In the genomic region with DNA sequence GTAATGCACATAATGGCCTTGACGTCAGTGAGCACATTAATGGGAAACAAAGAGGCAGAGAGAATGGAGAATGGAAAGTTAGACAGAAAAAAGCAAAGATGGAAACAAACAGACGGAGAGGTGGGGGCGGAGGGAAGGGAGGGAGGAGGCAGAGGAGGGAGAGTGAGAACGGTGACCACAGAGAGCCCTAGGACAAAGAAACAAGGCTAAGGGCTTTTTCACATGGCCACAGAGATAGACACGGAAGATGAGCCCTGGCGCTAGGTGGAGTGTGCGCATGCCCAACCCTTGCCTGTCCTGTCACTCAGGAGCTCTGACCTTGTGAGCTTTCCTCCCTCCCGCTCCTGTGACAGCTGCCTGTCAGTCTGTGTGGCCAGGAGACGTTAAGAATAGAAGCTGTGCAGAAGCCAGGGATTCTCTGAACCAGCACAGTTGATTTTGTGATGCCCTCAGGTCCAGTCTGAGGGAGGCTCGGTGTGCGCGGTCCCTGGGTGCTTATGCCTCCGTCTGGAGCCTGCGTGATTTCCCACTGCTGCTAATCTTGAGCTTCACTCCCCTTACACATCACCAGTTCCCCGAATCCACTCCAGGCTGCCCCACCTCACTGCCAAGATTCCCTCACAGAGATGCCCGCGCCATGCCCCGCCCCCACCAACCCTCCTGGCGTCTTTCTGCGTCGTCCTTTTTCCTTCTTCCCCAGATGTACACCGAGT, we compare ENCODE assay signal across 9 mouse cellular contexts. TPM values are rescaled to one million over a fixed set of nuclear protein-coding genes. Genes with fewer than 3 reads are reported as not detected.
A peak's percentile ranks its signal among the peaks of the same experiment; 100 is the strongest.
DNase-seq lines count a peak whose midpoint lies in the region; ATAC-seq and TF ChIP-seq lines count a peak whose summit lies in the region.
"Had no signal": no experiment of that assay in that cellular context is flagged by ENCODE, and none has a peak within 500 bp of the region (broad histone marks: within the 10 kb centered on the region; RNA-seq: fewer than 3 reads in every experiment).

No protein-coding gene starts in this region.

- H3K27me3 ChIP-seq in intestine, embryonic 16.5 days (replicated peaks; ENCODE audit: control insufficient read depth, insufficient read depth, low read length): no peaks in the 10 kb centered on the region
- H3K27me3 ChIP-seq in intestine, embryonic 15.5 days (replicated peaks): no peaks in the 10 kb centered on the region
- no peaks in the 10 kb centered on the region for H3K27me3 ChIP-seq in forebrain, embryonic 15.5 days
- no peaks in the 10 kb centered on the region for H3K27me3 ChIP-seq in hindbrain, embryonic 10.5 days (ENCODE audit: insufficient read depth, poor library complexity, severe bottlenecking)
- H3K27me3 ChIP-seq in myocyte (ENCODE audit: control insufficient read depth, insufficient read depth, insufficient read length): no peaks in the 10 kb centered on the region

- H3K4me2 ChIP-seq in intestine, embryonic 16.5 days (ENCODE audit: low read depth, low read length): no peak overlapping the region
- no peak overlapping the region for H3K4me2 ChIP-seq in intestine, embryonic 15.5 days (replicated peaks)
- 0 out of 2 replicates have a peak overlapping the region, but pooled peaks have one; percentile 16 for H3K4me2 ChIP-seq in forebrain, embryonic 15.5 days (replicated peaks)
- H3K4me2 ChIP-seq in myocyte (ENCODE audit: low read depth): peak overlapping the region; percentile 84

- H3K9me3 ChIP-seq in intestine, embryonic 16.5 days (ENCODE audit: control insufficient read depth, low read length): no peaks in the 10 kb centered on the region
- no peaks in the 10 kb centered on the region for H3K9me3 ChIP-seq in intestine, embryonic 15.5 days
- no peaks in the 10 kb centered on the region for H3K9me3 ChIP-seq in forebrain, embryonic 15.5 days
- H3K9me3 ChIP-seq in hindbrain, embryonic 10.5 days: no peaks in the 10 kb centered on the region

- no peak overlapping the region for H3K27ac ChIP-seq in intestine, embryonic 16.5 days (ENCODE audit: low read length)
- no peak overlapping the region for H3K27ac ChIP-seq in intestine, embryonic 15.5 days
- H3K27ac ChIP-seq in forebrain, embryonic 15.5 days (replicated peaks): no peak overlapping the region
- peak overlapping the region; percentile 81 for H3K27ac ChIP-seq in hindbrain, embryonic 10.5 days

- H3K36me3 ChIP-seq in intestine, embryonic 16.5 days (ENCODE audit: control insufficient read depth, insufficient read depth, low read length): no peaks in the 10 kb centered on the region
- no peaks in the 10 kb centered on the region for H3K36me3 ChIP-seq in intestine, embryonic 15.5 days
- no peaks in the 10 kb centered on the region for H3K36me3 ChIP-seq in forebrain, embryonic 15.5 days
- H3K36me3 ChIP-seq in hindbrain, embryonic 10.5 days: no peaks in the 10 kb centered on the region
- H3K36me3 ChIP-seq in myocyte (ENCODE audit: control insufficient read depth, insufficient read depth): no peaks in the 10 kb centered on the region
- H3K36me3 ChIP-seq: G1E had no signal

- TF ChIP-seq POLR2A in myocyte (IDR thresholded peaks at IDR 0.05; ENCODE audit: insufficient read length, low read depth): peak; percentile 26

- no peak overlapping the region for H3K9ac ChIP-seq in intestine, embryonic 16.5 days (ENCODE audit: low read depth, low read length)
- H3K9ac ChIP-seq in intestine, embryonic 15.5 days: no peak overlapping the region
- H3K9ac ChIP-seq in forebrain, embryonic 15.5 days (replicated peaks): no peak overlapping the region

- H3K4me3 ChIP-seq in intestine, embryonic 16.5 days (ENCODE audit: low read length): no peak overlapping the region
- no peak overlapping the region for H3K4me3 ChIP-seq in intestine, embryonic 15.5 days (replicated peaks)
- no peak overlapping the region for H3K4me3 ChIP-seq in forebrain, embryonic 15.5 days
- H3K4me3 ChIP-seq in hindbrain, embryonic 10.5 days: peak overlapping the region; percentile 11; the same call in 1 of the 2 replicates
- H3K4me3 ChIP-seq in myocyte: peak overlapping the region; percentile 6

- ATAC-seq in intestine, embryonic 16.5 days: peak; percentile 28; the same call in 1 of the 2 replicates
- ATAC-seq in intestine, embryonic 15.5 days: no peak
- no peak; the same call in 1 of the 2 replicates for ATAC-seq in forebrain, embryonic 15.5 days (replicated peaks)

- H3ac ChIP-seq in myocyte (ENCODE audit: control insufficient read depth, insufficient read length): no peak overlapping the region

- WGBS in intestine, embryonic 16.5 days: 55% methylated on average over 22 of the region's 22 CpGs
- 61% methylated on average over 22 of the region's 22 CpGs for WGBS in intestine, embryonic 15.5 days
- WGBS in forebrain, embryonic 15.5 days: 56% methylated on average over 22 of the region's 22 CpGs
- WGBS in hindbrain, embryonic 10.5 days: 53% methylated on average over 22 of the region's 22 CpGs

- peak; percentile 65 for DNase-seq in adrenal gland, postnatal 25 days
- DNase-seq in hindbrain, embryonic 10.5 days (ENCODE audit: low spot score): peak; percentile 54
- DNase-seq in thymus, postnatal 25 days: no peak
- DNase-seq in adipocyte (ENCODE audit: low spot score): no peak

- no peaks in the 10 kb centered on the region for H3K79me2 ChIP-seq in myocyte (ENCODE audit: control insufficient read depth, insufficient read depth)

- H3K4me1 ChIP-seq in intestine, embryonic 16.5 days (ENCODE audit: control insufficient read depth, insufficient read depth, low read length): no peaks in the 10 kb centered on the region
- H3K4me1 ChIP-seq in intestine, embryonic 15.5 days (replicated peaks): 0 out of 2 replicates have a peak, but pooled peaks cover 5% of the 10 kb centered on the region
- peaks cover 17% of the 10 kb centered on the region for H3K4me1 ChIP-seq in forebrain, embryonic 15.5 days
- H3K4me1 ChIP-seq in hindbrain, embryonic 10.5 days (replicated peaks): peaks cover 49% of the 10 kb centered on the region

TF ChIP-seq in myocyte, 11 proteins besides CTCF, POLR2A, EP300 and RAD21:
- TF ChIP-seq MYOG (IDR thresholded peaks at IDR 0.05; ENCODE audit: control insufficient read depth in 1 of 3, insufficient read depth in 1 of 3, insufficient read length in 2 of 3, low read depth in 2 of 3) (peak in 2 of 3 experiments; percentile 57 to 69), TCF3 (IDR thresholded peaks at IDR 0.05; ENCODE audit: insufficient read length, low read depth) (no peak), REST (IDR thresholded peaks at IDR 0.05; ENCODE audit: insufficient read depth, insufficient read length) (no peak), MYOD1 (IDR thresholded peaks at IDR 0.05; ENCODE audit: control insufficient read depth in 1 of 3, insufficient read length in 2 of 3, low read depth in 2 of 3) (peak; percentile 52 to 74 (median 54))

RNA-seq across cellular contexts. Expression of a gene that starts 35.3 kb away (rescaled TPM):
- 0.99 and 1.1 TPM in 2 replicates for polyA plus RNA-seq in intestine, embryonic 16.5 days (2015; fragmentation: Nextera tagmentation; extraction: Ambion mirVana)
- polyA plus RNA-seq in intestine, embryonic 15.5 days (2015; fragmentation: Nextera tagmentation; extraction: Ambion mirVana): 2.5 and 2.6 TPM in 2 replicates
- total RNA-seq in adrenal gland, postnatal 25 days (2021): 9.1 and 12.5 TPM in 2 replicates
- 2.3 and 2.4 TPM in 2 replicates for polyA plus RNA-seq in forebrain, embryonic 15.5 days (2015; fragmentation: Nextera tagmentation; extraction: Ambion mirVana)
- polyA plus RNA-seq in hindbrain, embryonic 10.5 days (2016; fragmentation: Nextera tagmentation; extraction: Ambion mirVana): 0.51 and 0.92 TPM in 2 replicates
- not detected for polyA plus RNA-seq in myocyte (2012; fragmentation: generic; extraction: Trizol)
- total RNA-seq: G1E had no signal
- polyA plus RNA-seq: G1E had no signal

Comparison
In these comparisons a context has a peak if more than half of its experiments do, and no peak if none do; other contexts are left out.
1. H3K4me2 ChIP-seq: peak in forebrain, embryonic 15.5 days (single experiment) and myocyte (single experiment); none in intestine, embryonic 16.5 days (single experiment) and intestine, embryonic 15.5 days (single experiment).
2. H3K4me3 ChIP-seq: peak in hindbrain, embryonic 10.5 days (single experiment) and myocyte (single experiment); none in intestine, embryonic 16.5 days (single experiment), intestine, embryonic 15.5 days (single experiment) and forebrain, embryonic 15.5 days (single experiment).
3. DNase-seq: peak in adrenal gland, postnatal 25 days (single experiment) and hindbrain, embryonic 10.5 days (single experiment); none in thymus, postnatal 25 days (single experiment) and adipocyte (single experiment).